Mouse (Mus musculus) ES-Bruce4 (cell line): ENCODE results near the gene Ccna1.

Source experiments
- CTCF ChIP-seq: IDR thresholded peaks from one replicate; pipeline ENCODE4 v1.8.1; 2011; ENCODE audit warnings: low read depth, low read length
- EP300 ChIP-seq: IDR thresholded peaks from 2 replicates; pipeline ENCODE4 v1.6.1; 2011; ENCODE audit warnings: low read depth, low read length; ENCODE audit not compliant: insufficient read depth
- POLR2A ChIP-seq: IDR thresholded peaks from one replicate; pipeline ENCODE4 v1.8.1; 2011; ENCODE audit warnings: low read length; ENCODE audit not compliant: insufficient read depth

GRCm38 (mm10) chr3:55022247-55022646 lies 33.1 kb downstream of the Ccna1 start:
- no peak for TF ChIP-seq CTCF
- no peak for TF ChIP-seq EP300
- TF ChIP-seq POLR2A: no peak
